Mouse (Mus musculus): ENCODE results near the gene Fam43b. TPM values are rescaled to one million over a fixed set of nuclear protein-coding genes. Genes with fewer than 3 reads are reported as not detected.

Gene Fam43b
- polyA plus RNA-seq, 1 experiment from 2014 or later, result 1.3 TPM

DNA sequence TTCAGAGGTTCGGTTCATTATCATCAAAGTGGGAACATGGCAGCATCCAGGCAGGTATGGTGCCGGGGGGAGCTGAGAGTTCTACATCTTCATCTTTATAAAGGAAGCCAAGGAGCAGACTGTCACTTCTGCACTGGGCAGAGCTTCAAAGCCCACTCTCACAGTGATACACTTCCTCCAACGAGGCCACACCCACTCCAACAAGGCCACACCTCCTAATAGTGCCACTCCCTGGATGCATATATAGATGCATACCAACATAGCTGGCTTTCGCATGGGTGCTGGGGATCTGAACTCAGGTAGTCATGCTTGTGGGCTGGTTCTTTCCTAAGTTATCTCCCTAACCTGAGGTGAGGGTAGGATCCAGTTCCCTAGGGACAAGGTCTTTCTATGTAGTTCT is 21.6 kb upstream of the Fam43b start:
- WGBS, result 85% methylated on average over 4 of the region's 4 CpGs
- H3K36me3 ChIP-seq, result no peaks in the 10 kb centered on the region
- no peak overlapping the region for H3K27ac ChIP-seq
- peaks cover 15% of the 10 kb centered on the region for H3K4me1 ChIP-seq (replicated peaks)
- peaks cover 16% of the 10 kb centered on the region; the same call in 1 of the 2 replicates for H3K27me3 ChIP-seq
- ATAC-seq, result no peak
- no peak overlapping the region for H3K4me2 ChIP-seq (replicated peaks)
- H3K9me3 ChIP-seq, result 0 out of 2 replicates have a peak, but pooled peaks cover 2% of the 10 kb centered on the region
- no peak overlapping the region for H3K9ac ChIP-seq (replicated peaks)
- no peak overlapping the region for H3K4me3 ChIP-seq (replicated peaks)

DNA sequence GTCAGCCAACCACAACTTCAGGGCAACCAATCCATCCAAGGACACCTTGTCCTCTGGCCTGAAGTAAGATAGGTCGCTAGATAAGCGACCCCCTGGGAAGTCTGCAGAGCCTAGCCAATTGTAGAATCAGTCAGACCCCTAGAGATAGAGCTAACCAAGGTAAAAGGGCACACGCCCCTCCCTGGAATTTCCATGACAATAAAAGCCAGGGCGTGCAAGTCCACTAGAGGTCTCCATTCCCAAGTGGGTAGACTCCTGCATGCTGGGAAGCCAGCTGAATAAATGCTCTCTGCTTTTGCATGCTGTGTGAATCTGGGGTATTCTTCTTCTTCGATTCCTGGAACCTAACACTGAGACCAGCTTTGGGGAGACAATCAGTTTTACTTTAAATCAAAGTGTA is 20.1 kb upstream of the Fam43b start:
- Histone ChIP-seq H3K4me2 (replicated peaks) (no peak overlapping the region), H3K27ac (no peak overlapping the region), H3K4me3 (replicated peaks) (no peak overlapping the region), H3K4me1 (replicated peaks) (peaks cover 15% of the 10 kb centered on the region), H3K9ac (replicated peaks) (no peak overlapping the region), H3K36me3 (no peaks in the 10 kb centered on the region), H3K9me3 (no peaks in the 10 kb centered on the region), H3K27me3 (peaks cover 19% of the 10 kb centered on the region)
- no peak for ATAC-seq
- WGBS, result 51% methylated on average over 5 of the region's 5 CpGs

DNA sequence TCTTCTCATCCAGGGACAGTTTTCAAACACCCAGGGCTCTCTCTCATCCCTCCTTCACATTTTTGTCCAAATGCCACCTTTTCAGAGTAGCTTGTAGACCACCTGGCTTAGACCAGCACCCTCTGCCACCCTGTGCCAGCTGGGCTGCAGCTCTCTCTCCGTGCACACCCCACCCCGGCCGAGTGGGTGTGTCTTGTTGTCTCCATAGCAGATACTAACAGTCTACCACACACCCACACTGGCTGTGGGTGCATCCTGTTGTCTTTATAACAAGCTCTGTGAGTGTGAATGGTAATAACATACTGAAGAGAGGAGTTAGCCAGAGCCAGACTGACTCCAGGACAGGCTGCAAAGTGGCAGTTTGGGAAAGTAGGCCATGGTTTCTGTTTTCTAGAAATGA is 19.7 kb upstream of the Fam43b start:
- H3K27ac ChIP-seq, result no peak overlapping the region
- no peak overlapping the region for H3K4me2 ChIP-seq (replicated peaks)
- H3K4me3 ChIP-seq (replicated peaks), result no peak overlapping the region
- H3K9me3 ChIP-seq, result no peaks in the 10 kb centered on the region
- H3K9ac ChIP-seq (replicated peaks), result no peak overlapping the region
- 79% methylated on average over 3 of the region's 3 CpGs for WGBS
- H3K27me3 ChIP-seq, result peaks cover 15% of the 10 kb centered on the region
- no peak for ATAC-seq
- H3K4me1 ChIP-seq (replicated peaks), result peaks cover 15% of the 10 kb centered on the region
- H3K36me3 ChIP-seq, result no peaks in the 10 kb centered on the region

DNA sequence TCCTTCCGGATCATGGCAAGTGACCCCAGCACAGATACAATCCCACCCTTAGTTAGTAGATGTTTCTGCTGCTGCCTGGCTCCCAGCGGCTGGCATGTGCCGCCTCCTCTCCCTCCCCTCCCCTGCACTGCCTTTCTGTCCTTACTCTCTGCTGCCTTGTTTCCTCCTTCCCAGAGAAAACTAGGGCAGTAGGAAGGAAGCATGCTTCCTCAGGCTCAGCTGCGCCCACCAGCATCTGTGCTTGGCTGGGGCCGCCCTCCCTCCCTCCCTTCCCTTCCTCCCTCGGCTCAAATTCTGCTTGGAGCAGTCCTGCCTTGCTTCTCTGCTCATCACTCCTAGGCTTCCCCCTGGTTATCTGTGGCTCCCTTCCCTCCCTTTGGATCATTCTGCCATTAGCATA is 18.4 kb upstream of the Fam43b start:
- no peak overlapping the region for H3K4me3 ChIP-seq (replicated peaks)
- no peak overlapping the region for H3K4me2 ChIP-seq (replicated peaks)
- peaks cover 10% of the 10 kb centered on the region for H3K27me3 ChIP-seq
- no peaks in the 10 kb centered on the region for H3K36me3 ChIP-seq
- ATAC-seq, result 0 out of 2 replicates have a peak, but pooled peaks have one; percentile 20
- H3K27ac ChIP-seq, result peak overlapping the region; percentile 49
- WGBS, result 29% methylated on average over 6 of the region's 6 CpGs
- peaks cover 15% of the 10 kb centered on the region for H3K4me1 ChIP-seq (replicated peaks)
- 0 out of 2 replicates have a peak overlapping the region, but pooled peaks have one; percentile 40 for H3K9ac ChIP-seq (replicated peaks)
- no peaks in the 10 kb centered on the region for H3K9me3 ChIP-seq

DNA sequence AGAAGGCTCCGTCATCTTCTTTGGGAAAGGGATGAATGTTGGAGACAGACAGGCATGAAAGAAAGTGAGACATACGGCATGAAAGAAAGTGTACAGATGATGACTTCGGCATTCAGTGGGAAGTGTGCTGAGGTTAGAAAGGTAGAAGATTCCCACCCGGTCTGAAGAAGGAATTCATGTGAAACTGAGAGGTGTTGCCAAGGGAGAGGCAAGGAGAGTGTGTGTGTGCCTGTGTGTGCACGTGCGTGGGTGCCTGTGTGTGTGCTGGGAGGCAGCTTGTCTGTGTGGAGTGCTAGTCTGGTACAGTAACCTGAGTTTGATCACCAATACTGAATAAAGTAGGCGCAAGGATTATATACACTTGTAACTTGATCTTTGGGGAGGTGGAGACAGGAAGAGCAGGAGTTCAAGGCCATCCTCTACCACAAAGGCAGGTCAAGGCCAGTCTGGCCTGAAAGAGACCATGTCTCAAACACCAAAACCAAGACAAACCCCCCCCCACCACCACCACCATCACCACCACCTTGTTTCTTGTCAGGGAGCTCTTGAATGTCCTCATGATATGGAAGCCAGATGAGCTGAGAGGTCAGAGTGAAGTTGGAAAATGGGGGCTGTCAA is 15.3 kb upstream of the Fam43b start:
- Histone ChIP-seq H3K4me2 (replicated peaks) (no peak overlapping the region), H3K4me1 (replicated peaks) (peaks cover 6% of the 10 kb centered on the region), H3K4me3 (replicated peaks) (no peak overlapping the region), H3K36me3 (no peaks in the 10 kb centered on the region), H3K9ac (replicated peaks) (no peak overlapping the region), H3K27me3 (peaks cover 16% of the 10 kb centered on the region; the same call in 1 of the 2 replicates), H3K9me3 (no peaks in the 10 kb centered on the region), H3K27ac (no peak overlapping the region)
- 56% methylated on average over 7 of the region's 7 CpGs for WGBS
- ATAC-seq, result no peak

- H3K4me1 ChIP-seq (replicated peaks), result peaks cover 6% of the 10 kb centered on the region
- no peaks in the 10 kb centered on the region for H3K36me3 ChIP-seq
- H3K4me2 ChIP-seq (replicated peaks), result no peak overlapping the region
- no peaks in the 10 kb centered on the region for H3K9me3 ChIP-seq
- H3K4me3 ChIP-seq (replicated peaks), result no peak overlapping the region
- peaks cover 13% of the 10 kb centered on the region; the same call in 1 of the 2 replicates for H3K27me3 ChIP-seq
- H3K27ac ChIP-seq, result no peak overlapping the region
- WGBS, result 17% methylated on average over 5 of the region's 5 CpGs
- no peak overlapping the region for H3K9ac ChIP-seq (replicated peaks)
- ATAC-seq, result no peak
Observed at GRCm38 (mm10) chr4:138411011-138411410, 14.7 kb upstream of the Fam43b start.

DNA sequence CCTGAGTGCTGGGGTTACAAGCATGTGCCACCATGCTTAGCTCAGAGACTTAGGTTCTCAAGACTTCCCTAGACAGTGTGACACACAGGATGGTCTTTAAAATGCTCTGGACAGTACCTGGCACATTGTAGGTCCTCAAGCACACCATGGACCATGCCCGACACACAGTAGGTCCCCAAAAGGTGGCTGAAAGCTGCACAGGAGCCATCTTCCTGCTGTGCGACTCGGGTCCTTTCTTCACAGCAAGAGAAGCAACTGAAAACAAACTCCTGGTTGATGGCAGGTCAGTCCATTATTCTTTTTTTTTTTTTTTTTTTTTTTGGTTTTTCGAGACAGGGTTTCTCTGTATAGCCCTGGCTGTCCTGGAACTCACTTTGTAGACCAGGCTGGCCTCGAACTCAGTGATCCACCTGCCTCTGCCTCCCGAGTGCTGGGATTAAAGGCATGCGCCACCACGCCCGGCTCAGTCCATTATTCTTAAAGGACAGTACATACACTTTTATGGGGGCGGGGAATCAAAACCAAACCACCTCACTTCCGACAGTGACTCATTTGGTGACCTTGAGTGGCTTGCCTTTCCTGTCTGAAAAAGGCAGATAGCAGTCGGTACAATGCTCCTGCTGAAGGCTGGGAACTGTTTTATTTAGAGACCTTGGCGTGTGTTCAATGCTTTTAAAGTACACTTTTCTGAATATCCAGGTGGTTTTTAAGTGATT is 11.3 kb upstream of the Fam43b start:
- no peaks in the 10 kb centered on the region for H3K4me1 ChIP-seq (replicated peaks)
- H3K36me3 ChIP-seq, result no peaks in the 10 kb centered on the region
- WGBS, result 87% methylated on average over 12 of the region's 13 CpGs
- H3K4me2 ChIP-seq (replicated peaks), result no peak overlapping the region
- peaks cover 11% of the 10 kb centered on the region; the same call in 1 of the 2 replicates for H3K27me3 ChIP-seq
- H3K9me3 ChIP-seq, result no peaks in the 10 kb centered on the region
- no peak overlapping the region for H3K27ac ChIP-seq
- H3K4me3 ChIP-seq (replicated peaks), result no peak overlapping the region
- H3K9ac ChIP-seq (replicated peaks), result no peak overlapping the region
- ATAC-seq, result no peak

DNA sequence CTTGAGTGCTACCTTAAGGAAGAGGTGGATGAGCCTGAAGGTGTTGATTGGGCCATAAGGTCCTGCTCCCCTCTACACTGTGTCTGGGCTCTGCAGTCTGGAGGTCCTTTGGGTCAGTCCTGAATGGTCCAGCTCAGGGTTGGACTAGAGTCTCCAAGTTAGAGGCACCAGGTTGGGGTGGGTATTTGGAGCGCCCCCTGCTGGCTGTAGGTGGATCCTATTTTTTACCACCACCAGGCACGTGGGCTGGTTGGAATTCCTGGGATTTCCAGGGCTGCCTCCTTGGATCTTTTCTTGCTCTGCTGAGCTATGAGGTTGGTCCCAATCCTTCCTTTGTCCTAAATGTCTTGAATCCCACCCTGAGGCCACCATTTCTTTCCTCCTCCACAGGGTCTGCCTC is 8.5 kb upstream of the Fam43b start:
- 2% methylated on average over 2 of the region's 2 CpGs for WGBS

DNA sequence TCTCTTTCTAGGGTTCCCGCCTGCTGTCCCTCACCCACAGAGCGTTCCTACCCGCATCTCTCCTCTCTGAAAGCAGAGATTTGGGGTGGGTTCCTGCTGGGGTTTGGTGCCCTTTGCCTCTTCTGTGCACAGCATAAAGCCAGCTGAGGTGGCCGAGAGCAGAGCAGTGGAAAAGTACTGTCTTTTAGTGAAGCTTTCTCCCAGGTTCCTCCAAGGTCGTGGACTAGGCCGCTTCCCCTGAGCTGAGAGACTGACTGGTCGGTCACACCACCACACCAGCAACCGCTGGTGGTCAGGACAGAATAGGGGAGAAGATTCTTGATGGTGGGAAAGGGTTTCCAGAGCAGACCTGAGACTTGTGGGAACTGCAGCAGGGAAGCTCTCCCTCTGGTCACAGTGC is 383 bp upstream of the Fam43b start:
- H3K9ac ChIP-seq (replicated peaks), result peak overlapping the region; percentile 19; the same call in 1 of the 2 replicates
- peaks cover 21% of the 10 kb centered on the region for H3K4me1 ChIP-seq (replicated peaks)
- H3K36me3 ChIP-seq, result no peaks in the 10 kb centered on the region
- no peaks in the 10 kb centered on the region for H3K9me3 ChIP-seq
- peak overlapping the region; percentile 68 for H3K4me2 ChIP-seq (replicated peaks)
- peak overlapping the region; percentile 43 for H3K4me3 ChIP-seq (replicated peaks)
- peaks cover 89% of the 10 kb centered on the region for H3K27me3 ChIP-seq
- ATAC-seq, result no peak
- no peak overlapping the region for H3K27ac ChIP-seq
- 1% methylated on average over 8 of the region's 8 CpGs for WGBS

More for the DNA sequence above, 8.5 kb upstream of the Fam43b start:
- H3K27ac ChIP-seq, result no peak overlapping the region
- H3K36me3 ChIP-seq, result no peaks in the 10 kb centered on the region
- no peak for ATAC-seq
- no peak overlapping the region for H3K4me2 ChIP-seq (replicated peaks)
- H3K4me1 ChIP-seq (replicated peaks), result no peaks in the 10 kb centered on the region
- H3K4me3 ChIP-seq (replicated peaks), result no peak overlapping the region
- H3K27me3 ChIP-seq, result peaks cover 20% of the 10 kb centered on the region
- no peak overlapping the region for H3K9ac ChIP-seq (replicated peaks)
- H3K9me3 ChIP-seq, result no peaks in the 10 kb centered on the region

- H3K27me3 ChIP-seq, result peaks cover 96% of the 10 kb centered on the region
- peaks cover 21% of the 10 kb centered on the region for H3K4me1 ChIP-seq (replicated peaks)
- under 1% methylated on average over 98 of the region's 103 CpGs for WGBS
- peak overlapping the region; percentile 68 for H3K4me2 ChIP-seq (replicated peaks)
- H3K9me3 ChIP-seq, result no peaks in the 10 kb centered on the region
- peak overlapping the region; percentile 60 for H3K9ac ChIP-seq (replicated peaks)
- H3K36me3 ChIP-seq, result no peaks in the 10 kb centered on the region
- peak; percentile 74; the same call in 1 of the 2 replicates for ATAC-seq
- H3K27ac ChIP-seq, result no peak overlapping the region
- H3K4me3 ChIP-seq (replicated peaks), result peak overlapping the region; percentile 43
Observed at GRCm38 (mm10) chr4:138395087-138395970, 999 bp downstream of the Fam43b start.

- H3K9ac ChIP-seq (replicated peaks), result no peak overlapping the region
- 60% methylated on average over 7 of the region's 7 CpGs for WGBS
- H3K27me3 ChIP-seq, result peaks cover 86% of the 10 kb centered on the region
- H3K4me3 ChIP-seq (replicated peaks), result no peak overlapping the region
- H3K4me2 ChIP-seq (replicated peaks), result no peak overlapping the region
- no peak for ATAC-seq
- H3K27ac ChIP-seq, result no peak overlapping the region
- H3K36me3 ChIP-seq, result no peaks in the 10 kb centered on the region
- peaks cover 21% of the 10 kb centered on the region for H3K4me1 ChIP-seq (replicated peaks)
- H3K9me3 ChIP-seq, result no peaks in the 10 kb centered on the region
Observed at GRCm38 (mm10) chr4:138393703-138394102, 2.6 kb downstream of the Fam43b start.

DNA sequence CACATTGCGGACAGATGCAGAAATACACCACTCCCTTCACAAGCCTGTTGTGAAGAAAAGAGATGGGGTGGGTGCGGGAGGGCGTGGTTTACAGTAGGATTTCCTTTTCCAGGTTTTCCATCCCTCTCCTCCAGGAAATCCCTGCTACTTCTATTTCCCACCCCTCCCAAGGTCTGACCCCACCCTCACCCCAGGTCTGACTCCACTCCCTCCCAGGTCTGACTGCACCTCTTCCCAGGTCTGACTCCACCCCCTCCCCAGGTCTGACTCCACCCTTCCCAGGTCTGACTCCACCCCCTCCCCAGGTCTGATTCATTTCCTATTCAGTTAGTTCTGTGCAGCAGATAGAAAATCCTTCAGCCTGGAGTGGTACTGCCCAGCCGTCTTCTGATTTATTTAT is 12.5 kb downstream of the Fam43b start:
- Histone ChIP-seq H3K27me3 (no peaks in the 10 kb centered on the region), H3K4me3 (replicated peaks) (no peak overlapping the region), H3K27ac (no peak overlapping the region), H3K4me1 (replicated peaks) (peaks cover 17% of the 10 kb centered on the region), H3K4me2 (replicated peaks) (no peak overlapping the region), H3K36me3 (no peaks in the 10 kb centered on the region), H3K9ac (replicated peaks) (no peak overlapping the region), H3K9me3 (no peaks in the 10 kb centered on the region)
- no peak for ATAC-seq
- 57% methylated on average over 4 of the region's 4 CpGs for WGBS
